Mouse (Mus musculus): ENCODE measurements at regions not wholly inside any gene's neighbourhood (a gene's known extent, or its start where the extent isn't known, plus 50 kb on each side); places are given as distances from the start of the nearest gene placed in this dataset.

DNA sequence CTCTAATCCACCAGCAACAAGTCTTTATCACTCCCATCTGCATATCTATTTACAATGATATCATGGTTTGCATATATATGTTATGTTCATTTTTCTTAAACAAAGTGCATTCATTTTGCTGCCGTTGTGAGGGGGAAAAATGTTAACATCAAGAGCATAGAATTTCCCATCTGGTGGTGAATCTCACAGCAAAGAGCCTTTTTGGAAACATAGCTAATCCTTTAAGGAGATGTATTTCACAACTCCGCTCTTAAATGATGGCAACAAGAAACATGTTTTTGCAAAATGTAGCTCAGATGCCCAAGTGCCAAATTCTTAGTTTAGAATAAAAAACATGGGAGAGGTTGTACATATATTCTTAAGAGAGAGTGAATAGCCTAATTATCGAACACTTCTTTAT is 99.3 kb upstream of the Col1a2 start:
- DNase-seq = no peak

- peak; percentile 32 for DNase-seq
Observed at GRCm38 (mm10) chr6:4407748-4408147, 96.9 kb upstream of the Col1a2 start.

DNA sequence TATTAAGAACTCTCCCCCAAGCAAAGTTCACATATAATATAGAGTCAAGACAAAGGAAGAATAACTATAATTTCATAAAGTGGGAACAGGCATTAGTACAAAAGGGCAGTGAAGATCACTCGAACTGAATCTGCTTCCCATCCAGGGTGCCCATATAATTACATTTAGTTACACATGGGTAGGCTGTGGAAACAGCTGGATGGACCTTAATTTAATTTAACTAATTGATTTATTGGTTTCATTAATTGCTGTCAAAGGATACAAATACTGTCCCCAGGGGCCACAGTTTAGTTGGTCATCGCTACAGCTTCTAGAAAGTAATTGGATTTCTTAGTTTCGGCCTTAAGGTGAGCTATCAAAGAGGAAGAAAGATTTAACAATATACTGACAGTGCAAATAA is 91.4 kb upstream of the Col1a2 start:
- DNase-seq = no peak

DNA sequence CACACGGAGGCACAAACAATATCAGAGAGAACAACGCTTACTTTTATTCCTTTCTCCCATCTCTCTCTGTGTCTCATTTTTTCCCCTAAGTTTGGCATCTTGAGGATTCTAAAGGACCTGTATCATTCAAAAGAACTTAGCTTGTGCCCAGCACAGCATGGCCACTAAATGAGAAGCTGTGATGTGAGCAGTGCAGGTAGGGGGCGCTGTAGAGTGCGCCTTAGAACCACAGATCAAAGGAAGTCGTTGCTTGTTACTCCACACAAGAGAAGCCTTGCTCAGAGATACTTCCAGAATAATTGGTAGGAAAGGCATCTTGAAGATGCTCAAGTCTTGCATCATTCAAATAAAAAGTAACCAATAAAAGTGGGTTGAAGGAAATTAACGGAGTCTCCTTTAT is 90.4 kb upstream of the Col1a2 start:
- DNase-seq = peak; percentile 66

DNA sequence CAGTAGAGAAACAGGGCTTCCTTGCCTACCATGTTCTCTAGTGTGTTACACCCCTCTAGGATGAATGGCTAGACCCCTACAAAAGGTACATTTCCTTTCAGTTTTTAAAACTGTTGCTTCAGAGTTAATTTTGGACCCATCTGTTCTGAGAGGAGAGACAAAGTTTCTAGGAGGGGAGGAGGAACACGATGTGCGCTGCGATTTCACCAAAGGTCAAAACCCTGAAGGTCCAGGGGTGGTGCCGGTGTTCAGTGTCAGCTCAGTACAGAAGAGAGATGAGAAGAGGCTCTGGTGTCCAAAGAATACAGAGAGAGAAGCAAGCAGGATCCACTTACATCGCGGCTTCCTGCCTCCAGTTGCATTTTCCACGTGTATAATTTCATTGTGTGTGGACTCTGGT is 89.4 kb upstream of the Col1a2 start:
- DNase-seq = no peak

GRCm38 (mm10) chr6:4417247-4417709 is 87.3 kb upstream of the Col1a2 start:
- DNase-seq = peak; percentile 16

GRCm38 (mm10) chr6:4418376-4418775 is 86.2 kb upstream of the Col1a2 start:
- DNase-seq = peak; percentile 7

DNA sequence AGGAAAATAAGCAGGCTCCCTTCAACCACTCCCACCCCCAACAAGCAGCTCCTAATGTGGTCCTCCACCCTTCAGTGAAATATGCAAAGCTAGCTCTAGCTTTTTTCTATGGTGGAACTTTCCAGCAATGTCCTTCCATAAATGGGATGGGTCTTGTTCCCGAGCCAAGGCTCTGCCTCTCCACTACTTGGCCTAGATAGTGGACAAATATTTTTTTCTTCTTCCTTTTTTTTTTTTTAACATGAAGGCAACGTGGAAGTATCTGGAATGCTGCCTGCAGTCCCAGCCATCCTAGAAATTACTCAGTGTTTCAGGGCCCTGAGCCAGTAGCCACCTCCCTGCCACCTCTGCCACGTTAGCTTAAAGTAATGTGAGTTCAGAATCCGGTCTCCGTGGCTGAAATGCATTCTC is 85.7 kb upstream of the Col1a2 start:
- DNase-seq = peak; percentile 68

DNA sequence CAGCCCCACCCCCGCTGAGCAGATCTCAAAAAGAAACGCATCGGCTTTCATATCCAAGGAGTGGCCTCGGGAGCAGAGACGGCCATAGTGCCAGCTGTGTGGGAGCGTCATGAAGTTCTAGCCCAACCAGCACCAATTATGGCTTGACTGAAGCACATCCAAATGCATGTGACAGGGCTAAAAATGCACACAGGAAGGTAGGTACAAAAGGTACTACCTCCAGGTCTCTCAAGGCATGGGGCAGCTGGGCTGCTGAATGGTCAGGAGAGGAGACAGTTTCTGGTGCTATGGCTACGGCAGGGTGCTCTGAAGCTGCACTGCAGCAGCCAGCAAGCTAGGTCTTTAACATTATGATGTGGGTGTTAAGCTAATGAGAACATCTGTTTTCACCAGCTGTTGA is 83.1 kb upstream of the Col1a2 start:
- DNase-seq = no peak

- no peak for DNase-seq
Observed at GRCm38 (mm10) chr6:4427122-4427521, 77.5 kb upstream of the Col1a2 start.

DNA sequence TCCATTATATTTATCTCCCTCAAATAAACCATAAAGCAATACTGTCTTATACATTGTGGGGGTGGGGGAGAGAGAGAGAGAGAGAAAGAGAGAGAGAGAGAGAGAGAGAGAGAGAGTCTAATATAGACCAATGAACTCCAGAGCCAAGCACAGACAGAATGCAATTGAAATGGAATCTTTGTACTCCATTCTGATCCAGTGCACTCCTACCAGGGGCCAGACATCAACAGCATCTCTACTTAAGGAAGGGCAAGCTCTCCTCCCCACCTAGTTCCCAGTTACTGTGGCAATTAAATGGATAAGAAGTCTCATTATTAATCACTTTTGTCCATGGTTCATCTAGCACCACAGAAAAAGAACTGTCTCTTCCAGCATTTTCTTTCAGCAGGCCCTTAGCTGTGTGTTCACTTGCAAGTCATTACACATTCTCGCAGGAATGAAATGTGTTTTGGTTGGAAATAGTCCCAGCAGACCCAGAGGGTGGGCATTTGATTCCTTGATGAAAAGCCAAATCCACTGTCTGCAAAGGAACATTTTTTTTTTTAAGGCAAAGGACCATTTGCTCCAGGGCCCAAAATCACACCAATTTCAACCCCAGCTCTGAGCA is 73.8 kb upstream of the Col1a2 start:
- DNase-seq = peak; percentile 10

DNA sequence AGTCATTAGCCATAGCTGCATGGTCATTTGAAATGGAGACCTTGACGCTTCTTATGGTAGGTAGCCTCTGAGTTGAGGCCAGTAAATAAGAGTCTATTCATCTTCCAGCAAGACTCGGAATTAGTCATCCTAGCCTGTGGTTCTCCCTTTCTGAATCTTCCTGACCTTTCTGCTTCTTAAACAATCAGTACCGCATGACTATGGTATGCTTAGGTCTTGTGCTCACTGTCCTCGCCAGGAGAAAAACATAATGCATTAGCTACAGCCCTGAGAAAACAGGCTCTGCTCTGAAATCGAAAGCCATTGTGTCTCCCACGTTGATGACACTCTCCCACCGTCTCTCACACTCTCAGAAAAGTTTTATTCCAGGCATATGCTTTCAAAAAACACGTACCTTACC is 72.4 kb upstream of the Col1a2 start:
- no peak for DNase-seq

DNA sequence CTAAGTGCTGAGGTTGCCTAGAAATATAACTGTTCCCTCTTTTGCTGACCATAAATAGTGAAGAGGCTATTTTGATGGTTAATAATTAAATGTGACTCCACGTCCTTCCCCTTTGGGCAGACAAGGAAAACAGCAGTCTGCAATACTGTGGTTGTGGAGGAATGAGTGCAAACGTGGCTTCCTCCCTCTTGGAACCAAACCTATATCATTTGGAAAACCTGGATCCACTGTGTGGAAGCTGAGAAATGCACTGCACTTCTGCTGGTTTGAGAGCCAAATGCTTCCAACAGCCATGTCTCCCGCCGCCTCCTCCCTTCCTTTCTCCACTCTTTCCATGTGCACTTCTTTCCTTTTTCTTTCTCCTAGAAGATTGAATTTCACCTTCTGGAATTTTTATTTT is 68.2 kb upstream of the Col1a2 start:
- no peak for DNase-seq

GRCm38 (mm10) chr6:4436874-4437273 is 67.7 kb upstream of the Col1a2 start:
- no peak for DNase-seq

DNA sequence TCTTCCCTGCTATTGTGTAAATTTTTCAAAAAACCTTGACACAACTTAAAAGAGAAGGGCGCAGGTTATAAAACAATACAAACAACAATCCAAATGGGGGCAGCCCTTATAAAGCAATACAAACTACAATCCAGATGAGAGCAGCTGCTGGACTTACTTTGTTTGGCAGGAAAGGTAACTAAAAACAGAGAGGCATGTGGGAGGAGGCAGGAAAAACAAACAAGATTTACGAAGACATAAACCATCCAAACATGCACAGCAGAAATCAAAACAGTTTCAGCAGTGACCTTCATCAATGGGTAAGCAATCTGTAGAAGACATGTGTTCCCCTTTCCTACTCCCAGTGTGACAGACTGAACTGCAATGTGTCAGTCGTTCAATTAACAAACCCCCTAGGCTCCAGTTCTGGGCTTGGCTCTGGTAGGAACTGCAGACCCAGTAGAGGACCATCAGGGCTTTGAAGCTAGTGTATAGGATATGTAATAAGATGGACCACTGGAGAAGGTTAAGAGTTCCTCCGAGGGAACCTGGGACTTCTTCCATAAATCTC is 62.9 kb upstream of the Col1a2 start:
- no peak for DNase-seq

- DNase-seq = no peak
Observed at GRCm38 (mm10) chr6:4445906-4446305, 58.7 kb upstream of the Col1a2 start.

- DNase-seq = no peak
Observed at GRCm38 (mm10) chr6:4451227-4451626, 53.4 kb upstream of the Col1a2 start.

Measured in heart, postnatal 4 days (tissue).